Mouse (Mus musculus) stomach, embryonic 14.5 days (tissue): Measurements from ENCODE around the gene Tiam2. TPM values are rescaled to one million over a fixed set of nuclear protein-coding genes. Genes with fewer than 3 reads are reported as not detected.

Experiments used
- ATAC-seq: fragments of 200-750 bp; cut with Nextera tagmentation; 2 replicates; pipeline ENCODE4 v1.8.0; 2017; ENCODE audit warnings: low read depth, moderate TSS enrichment; ENCODE audit not compliant: insufficient number of reproducible peaks, insufficient read depth, low FRiP score
- H3K27ac ChIP-seq: fragments of 300-500 bp; sonication (generic); 2 replicates; pipeline ENCODE4 v1.5.1; 2014; ENCODE audit warnings: mild to moderate bottlenecking, low read length, moderate library complexity, mixed read lengths
- H3K27me3 ChIP-seq: fragments of 300-500 bp; sonication (generic); 2 replicates; pipeline ENCODE4 v1.6.1; 2014; ENCODE audit warnings: low read length, control low read depth, mixed read lengths; ENCODE audit not compliant: control insufficient read depth, insufficient read depth
- H3K36me3 ChIP-seq: fragments of 300-500 bp; sonication (generic); 2 replicates; pipeline ENCODE4 v1.6.1; 2014; ENCODE audit warnings: mild to moderate bottlenecking, control low read depth, low read length, moderate library complexity, mixed read lengths; ENCODE audit not compliant: control insufficient read depth, insufficient read depth
- H3K4me1 ChIP-seq: fragments of 300-500 bp; sonication (generic); 2 replicates; pipeline ENCODE4 v1.6.1; 2014; ENCODE audit warnings: low read length, control low read depth, mixed read lengths; ENCODE audit not compliant: control insufficient read depth, insufficient read depth
- H3K4me2 ChIP-seq: fragments of 300-500 bp; sonication (generic); replicated peaks from 2 replicates; pipeline ENCODE4 v1.6.1; 2014; ENCODE audit warnings: low read depth, low read length, control low read depth
- H3K4me3 ChIP-seq: fragments of 300-500 bp; sonication (generic); 2 replicates; pipeline ENCODE4 v1.5.1; 2014; ENCODE audit warnings: low read depth, low read length, control low read depth
- H3K9ac ChIP-seq: fragments of 300-500 bp; sonication (generic); replicated peaks from 2 replicates; pipeline ENCODE4 v1.6.1; 2014; ENCODE audit warnings: low read depth, mild to moderate bottlenecking, control low read depth, low read length, moderate library complexity, mixed read lengths
- H3K9me3 ChIP-seq: fragments of 300-500 bp; sonication (generic); 2 replicates; pipeline ENCODE4 v1.6.1; 2016; ENCODE audit warnings: low read depth, low read length, control low read depth; ENCODE audit not compliant: control insufficient read depth
- WGBS: fragments of 180-500 bp; shearing (Covaris S2); extraction: QIAGEN DNeasy Blood & Tissue Kit; methylation state at CpG from one replicate; pipeline ENCODE4 v1.1.7; 2014; 5-methylcytosine and 5-hydroxymethylcytosine counted together
- polyA plus RNA-seq: library from polyadenylated mRNA; unstranded; fragments of >200 nt; fragmentation: Nextera tagmentation; extraction: Ambion mirVana; gene quantifications from 2 replicates; pipeline ENCODE4 v1.2.1, GENCODE M21; 2014

Gene Tiam2
- polyA plus RNA-seq, 1 experiment from 2014 or later = 6.5 TPM

- Histone ChIP-seq H3K9ac (no peak overlapping the region), H3K27me3 (no peaks in the 10 kb centered on the region), H3K4me2 (no peak overlapping the region), H3K4me1 (no peaks in the 10 kb centered on the region; the same call in 1 of the 2 replicates), H3K4me3 (no peak overlapping the region), H3K9me3 (no peaks in the 10 kb centered on the region), H3K27ac (no peak overlapping the region), H3K36me3 (no peaks in the 10 kb centered on the region)
- 47% methylated on average over 8 of the region's 8 CpGs for WGBS
- no peak for ATAC-seq
These were observed 236.0 kb downstream of the Tiam2 start for GRCm38 (mm10) chr17:3562405-3562804.

GRCm38 (mm10) chr17:3570876-3571275 lies 244.5 kb downstream of the Tiam2 start:
- peak overlapping the region; percentile 28 for H3K4me2 ChIP-seq
- no peak overlapping the region for H3K27ac ChIP-seq
- no peak overlapping the region for H3K4me3 ChIP-seq
- no peak overlapping the region for H3K9ac ChIP-seq
- no peaks in the 10 kb centered on the region for H3K27me3 ChIP-seq
- no peaks in the 10 kb centered on the region for H3K9me3 ChIP-seq
- H3K4me1 ChIP-seq = no peaks in the 10 kb centered on the region
- no peak for ATAC-seq
- 3% methylated on average over 12 of the region's 12 CpGs for WGBS
- no peaks in the 10 kb centered on the region for H3K36me3 ChIP-seq

Other genes starting within 250 kb of the Tiam2 start
- gene Scaf8, start 211.6 kb upstream of the Tiam2 start, polyA plus RNA-seq = 26.6 and 27.7 TPM in 2 replicates
- 0.55 and 0.70 TPM in 2 replicates for gene Cldn20, start 206.0 kb downstream of the Tiam2 start, polyA plus RNA-seq
- gene Tfb1m, start 231.2 kb downstream of the Tiam2 start, polyA plus RNA-seq = 17.6 and 20.1 TPM in 2 replicates